Mouse (Mus musculus) thymus, postnatal 0 days (tissue): ENCODE results near the gene Lpcat3. TPM values are rescaled to one million over a fixed set of nuclear protein-coding genes. Genes with fewer than 3 reads are reported as not detected.
A peak's percentile ranks its signal among the peaks of the same experiment; 100 is the strongest.
"Not testable (repeated sequence)": the region's sequence is repeated elsewhere in the genome, so short reads cannot be mapped to it uniquely, and the experiment has no call there.

Experiments used
- DNase-seq: peaks from one replicate; pipeline ENCODE4 v3.0.0-alpha.2; 2015; ENCODE audit warnings: low spot score
- polyA plus RNA-seq: library from polyadenylated mRNA; unstranded; fragments of >200 nt; fragmentation: Nextera tagmentation; extraction: Ambion mirVana; gene quantifications from 2 replicates; pipeline ENCODE4 v1.2.1, GENCODE M21; 2015

Gene Lpcat3
- polyA plus RNA-seq, 1 experiment from 2014 or later: 80.4 TPM

DNA sequence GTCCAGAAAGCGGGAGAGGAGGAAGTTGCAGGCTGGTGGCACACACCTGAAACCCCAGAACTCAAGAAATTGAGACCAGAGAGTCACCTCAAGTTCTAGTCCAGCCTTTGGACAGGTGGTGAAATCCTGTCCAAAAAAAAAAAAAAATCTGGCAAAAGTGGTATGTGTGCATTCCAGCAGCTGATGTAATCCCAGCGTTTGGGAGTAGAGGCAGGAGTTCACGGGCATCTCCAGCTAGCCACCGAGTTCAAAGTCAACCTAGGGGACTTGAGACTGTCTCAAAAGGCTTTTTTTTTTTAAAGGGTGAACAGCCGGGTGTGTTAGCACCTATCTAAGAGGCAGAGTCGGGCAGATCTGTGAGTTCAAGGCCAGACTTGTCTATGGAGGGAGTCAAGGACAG is 13.3 kb downstream of the Lpcat3 start:
- DNase-seq: no peak

DNA sequence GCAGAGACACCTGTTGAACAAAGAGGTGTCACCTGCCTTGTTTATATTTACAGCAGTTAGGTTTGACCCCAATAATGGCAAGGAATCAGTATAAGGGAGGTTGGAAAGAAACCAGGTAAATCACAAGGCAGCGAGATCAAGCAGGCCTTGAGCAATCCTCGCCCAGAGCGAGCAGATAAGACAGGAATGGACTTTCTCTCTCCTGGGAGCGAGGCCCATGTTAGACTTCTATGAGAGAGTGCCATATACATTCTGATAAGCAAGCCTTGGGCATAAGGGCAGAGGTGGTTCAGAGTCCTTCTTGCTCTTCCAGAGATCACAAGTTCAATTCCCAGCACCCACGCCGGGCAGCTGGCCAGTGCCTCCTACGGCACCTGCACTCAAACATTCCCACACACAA is 15.9 kb downstream of the Lpcat3 start:
- no peak for DNase-seq

DNA sequence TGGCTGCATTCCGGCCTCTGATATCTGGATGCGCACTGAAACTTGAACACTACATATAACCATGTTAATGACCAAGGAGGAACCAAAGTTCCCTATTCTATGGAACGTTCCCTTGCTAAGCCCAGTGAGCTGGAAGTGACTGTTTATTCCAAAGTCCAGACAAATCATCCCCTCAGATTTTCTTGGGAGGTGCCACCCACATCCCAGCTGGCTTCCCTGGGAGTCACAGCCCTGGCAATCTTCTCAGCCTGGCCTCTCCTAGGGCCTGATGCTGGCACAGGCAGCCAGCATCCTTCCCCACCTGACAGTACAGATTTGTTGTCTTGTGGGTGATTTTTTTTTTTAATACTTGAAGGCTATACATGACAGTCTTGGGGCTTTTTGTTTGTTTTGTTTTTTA is 16.7 kb downstream of the Lpcat3 start:
- DNase-seq: no peak

DNA sequence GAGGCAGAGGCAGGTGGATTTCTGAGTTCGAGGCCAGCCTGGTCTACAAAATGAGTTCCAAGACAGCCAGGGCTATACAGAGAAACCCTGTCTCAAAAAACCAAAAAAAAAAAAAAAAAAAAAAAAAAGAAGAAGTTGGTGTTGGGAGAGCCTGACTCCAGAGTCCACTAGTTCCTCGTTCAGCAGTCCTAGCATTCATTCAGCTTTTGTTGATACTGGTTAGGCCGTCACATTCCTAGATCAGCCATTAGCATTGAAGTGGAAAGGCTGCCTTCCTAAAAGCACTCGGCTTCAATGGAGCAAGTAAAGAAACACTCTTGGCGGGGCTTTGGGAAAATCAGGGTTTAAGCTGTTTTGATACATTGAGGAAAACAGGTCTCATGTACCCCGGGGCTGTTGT is 19.5 kb downstream of the Lpcat3 start:
- DNase-seq: not testable (repeated sequence)

DNA sequence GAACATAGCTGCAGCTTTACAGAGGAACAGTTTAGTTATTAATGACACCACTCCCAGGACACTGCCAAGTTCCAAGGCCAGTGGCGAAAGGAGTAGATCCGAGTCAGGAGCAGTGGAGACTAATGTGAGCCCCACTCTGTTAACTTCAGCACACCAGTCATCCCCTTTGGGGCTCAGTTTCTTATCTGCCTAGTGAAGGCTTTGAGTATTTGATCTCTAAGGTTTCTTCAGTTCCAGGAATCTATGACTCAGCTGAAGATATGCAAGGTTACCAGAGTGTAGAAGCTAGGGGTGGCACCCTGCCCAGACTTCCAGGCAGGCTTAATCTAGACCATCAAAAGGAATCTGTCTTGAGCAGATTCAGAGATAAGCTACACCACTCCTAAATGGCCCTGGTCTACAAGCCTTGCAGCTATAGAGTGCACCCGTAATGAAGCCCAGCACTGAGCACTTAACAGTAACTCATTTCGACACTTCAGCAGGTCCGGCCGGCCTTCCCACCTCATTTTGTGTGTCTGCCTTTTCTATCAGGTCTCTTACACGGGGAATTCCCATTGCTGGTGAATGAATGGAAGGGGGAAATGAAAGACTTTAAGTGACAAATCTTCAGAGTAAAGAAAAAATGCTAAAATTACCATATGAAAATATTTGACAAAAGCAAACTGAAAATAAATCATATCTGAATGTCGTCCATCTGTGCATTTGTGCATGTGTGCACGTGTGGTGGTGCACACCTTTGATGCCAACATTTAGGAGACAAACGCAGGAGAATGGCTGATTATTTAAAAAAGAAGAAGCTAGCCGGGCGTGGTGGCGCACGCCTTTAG is 21.0 kb downstream of the Lpcat3 start:
- no peak for DNase-seq

DNA sequence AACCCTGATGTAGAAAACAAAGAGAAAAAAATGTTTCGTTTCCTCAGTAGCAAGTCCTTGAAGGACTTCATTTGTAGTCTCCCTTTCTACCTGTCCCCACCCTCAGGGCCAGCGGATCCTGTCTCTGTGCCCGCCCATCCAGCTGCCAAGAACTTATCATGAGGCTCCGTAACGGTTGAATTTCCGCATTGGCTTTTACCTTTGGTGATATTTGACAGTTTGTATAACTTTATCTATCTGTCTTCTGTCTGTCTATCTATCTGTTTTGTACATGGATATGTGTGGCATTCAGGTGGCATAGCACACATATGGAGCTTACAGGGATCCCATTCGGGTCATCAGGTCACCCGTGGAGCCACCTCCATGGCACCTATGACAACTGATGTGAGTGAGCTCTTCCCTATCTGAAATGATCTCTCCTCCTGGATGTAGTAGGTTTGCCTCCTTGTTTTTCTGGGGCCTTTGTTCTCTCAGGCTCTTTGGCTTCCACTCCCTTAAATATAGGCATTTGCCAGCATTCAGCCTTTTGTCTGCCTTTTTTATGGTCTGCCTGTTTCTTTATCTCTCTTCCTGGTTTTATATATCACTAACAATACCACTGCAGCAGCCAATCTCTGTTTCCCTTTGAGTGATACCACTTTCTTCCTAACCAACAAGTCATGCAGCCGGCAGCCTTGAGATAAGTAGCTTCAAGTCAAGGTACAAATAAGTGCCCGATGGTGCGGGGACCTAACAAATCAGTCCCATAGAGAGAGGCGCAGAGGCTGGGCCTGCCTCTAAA is 23.0 kb downstream of the Lpcat3 start:
- no peak for DNase-seq

DNA sequence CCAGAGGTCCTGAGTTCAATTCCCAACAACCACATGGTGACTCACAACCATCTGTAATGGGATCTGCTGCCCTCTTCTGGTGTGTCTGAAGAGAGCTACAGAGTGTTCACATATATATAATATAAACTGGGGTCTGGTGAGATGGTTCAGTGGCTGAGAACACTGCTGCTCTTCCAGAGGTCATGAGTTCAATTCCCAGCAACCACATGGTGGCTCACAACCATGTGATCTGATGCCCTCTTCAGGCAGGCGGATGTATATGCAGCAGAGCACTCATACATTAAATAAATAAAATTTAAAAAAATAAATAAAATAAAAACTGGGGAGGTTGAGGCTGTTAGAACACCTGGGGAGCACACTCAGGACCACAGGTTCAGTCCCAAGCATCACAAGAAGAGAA is 23.8 kb downstream of the Lpcat3 start:
- DNase-seq: peak; percentile 13

DNA sequence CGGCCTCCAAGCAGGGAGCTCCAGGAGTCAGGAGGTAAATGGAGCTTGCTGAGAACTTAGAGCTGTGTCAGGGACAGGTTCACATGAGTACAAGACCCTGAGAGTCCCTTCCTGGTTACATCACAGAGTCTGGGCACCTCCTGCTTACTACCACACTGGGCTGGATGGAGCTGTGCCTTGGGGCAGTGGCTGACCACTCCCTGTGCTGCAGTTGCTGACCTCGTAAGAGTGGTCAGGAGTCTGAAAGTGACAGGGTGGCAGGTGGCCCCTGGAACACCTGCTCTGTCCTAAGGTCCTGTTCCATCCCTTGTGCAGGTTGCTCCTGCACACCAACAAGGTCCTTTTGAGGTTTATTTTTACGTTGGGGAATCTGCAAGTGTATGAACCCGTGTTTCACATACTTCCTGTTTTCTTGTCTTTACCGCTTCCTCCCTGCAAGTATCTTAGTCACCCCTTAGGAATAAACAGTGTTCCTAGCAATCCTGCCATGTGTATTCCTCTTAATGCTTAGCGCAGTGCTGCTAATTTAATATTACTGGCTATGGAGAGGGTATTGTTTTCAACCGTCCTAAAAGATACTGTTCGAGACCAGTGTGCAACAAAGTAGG is 25.4 kb downstream of the Lpcat3 start:
- DNase-seq: peak; percentile 28

DNA sequence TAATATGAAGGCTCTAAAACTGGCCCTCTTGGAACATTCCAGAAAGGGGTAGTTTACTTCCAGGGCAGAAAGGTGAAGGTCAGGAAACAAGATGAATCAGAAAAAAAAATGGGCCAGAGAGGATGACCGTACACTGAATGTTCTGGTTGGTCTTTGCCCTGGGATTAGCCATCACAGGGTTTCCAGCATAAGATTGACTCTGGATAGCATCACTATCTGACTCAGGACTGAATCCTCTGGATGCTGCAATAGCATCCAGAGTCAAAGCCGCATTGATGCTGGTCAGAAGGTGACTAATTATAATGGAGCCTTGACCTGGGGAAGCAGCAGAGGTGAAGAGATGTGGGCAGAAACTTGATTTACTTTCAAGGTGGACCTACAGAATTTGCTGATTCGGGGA is 26.2 kb downstream of the Lpcat3 start:
- no peak for DNase-seq

DNA sequence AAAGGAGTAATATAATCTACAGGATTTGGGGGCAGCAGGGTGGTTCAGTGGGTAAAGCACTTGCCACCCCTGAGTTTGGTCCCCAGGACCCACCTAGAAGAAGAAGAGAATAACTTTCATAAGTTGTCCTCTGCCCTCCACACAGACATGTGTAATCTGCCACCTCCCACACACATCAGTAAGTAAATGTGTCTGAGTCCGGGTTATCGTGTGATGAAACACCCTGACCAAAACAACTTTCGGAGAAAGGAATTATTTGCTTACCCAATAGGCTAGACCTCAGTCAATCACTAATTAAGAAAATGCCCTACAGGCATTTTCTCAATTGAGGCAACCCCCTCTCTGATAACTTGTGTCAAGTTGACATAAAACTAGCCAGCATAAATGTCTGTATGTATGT is 27.7 kb downstream of the Lpcat3 start:
- no peak for DNase-seq

DNA sequence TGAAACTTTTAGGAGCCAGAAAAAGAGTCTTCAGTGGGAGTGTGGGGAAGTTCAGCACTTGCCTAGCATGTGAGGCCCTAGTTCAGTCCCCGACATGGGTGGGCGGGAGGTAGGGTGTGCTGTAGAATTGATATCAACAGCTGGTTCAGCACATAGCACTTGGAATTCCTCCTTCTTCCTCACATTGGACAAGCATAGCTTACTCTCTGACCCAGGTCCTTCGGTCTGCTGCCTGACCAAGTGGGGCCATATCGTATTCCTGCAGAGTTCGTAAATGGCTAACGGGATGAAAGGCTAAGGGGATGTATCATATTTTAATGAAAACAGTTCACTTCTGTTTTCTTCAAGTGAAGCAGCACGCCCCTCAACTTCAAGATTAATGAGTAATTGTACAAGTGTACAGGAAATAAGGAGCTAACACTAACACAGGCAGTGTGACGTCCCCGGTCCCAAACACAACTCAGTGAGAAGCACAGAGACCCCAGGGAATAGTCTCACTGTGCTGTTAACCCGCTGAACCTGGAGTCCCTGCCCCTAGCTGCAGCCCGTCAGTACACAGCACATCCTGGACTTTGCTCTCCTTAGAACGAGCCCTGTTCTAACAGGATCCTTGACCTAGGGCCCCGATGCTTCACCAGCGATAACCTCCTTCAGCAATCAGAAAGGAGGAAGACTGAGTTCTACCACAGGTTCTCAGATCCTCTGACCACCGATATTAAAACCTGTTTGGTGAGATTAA is 30.6 kb downstream of the Lpcat3 start:
- no peak for DNase-seq

DNA sequence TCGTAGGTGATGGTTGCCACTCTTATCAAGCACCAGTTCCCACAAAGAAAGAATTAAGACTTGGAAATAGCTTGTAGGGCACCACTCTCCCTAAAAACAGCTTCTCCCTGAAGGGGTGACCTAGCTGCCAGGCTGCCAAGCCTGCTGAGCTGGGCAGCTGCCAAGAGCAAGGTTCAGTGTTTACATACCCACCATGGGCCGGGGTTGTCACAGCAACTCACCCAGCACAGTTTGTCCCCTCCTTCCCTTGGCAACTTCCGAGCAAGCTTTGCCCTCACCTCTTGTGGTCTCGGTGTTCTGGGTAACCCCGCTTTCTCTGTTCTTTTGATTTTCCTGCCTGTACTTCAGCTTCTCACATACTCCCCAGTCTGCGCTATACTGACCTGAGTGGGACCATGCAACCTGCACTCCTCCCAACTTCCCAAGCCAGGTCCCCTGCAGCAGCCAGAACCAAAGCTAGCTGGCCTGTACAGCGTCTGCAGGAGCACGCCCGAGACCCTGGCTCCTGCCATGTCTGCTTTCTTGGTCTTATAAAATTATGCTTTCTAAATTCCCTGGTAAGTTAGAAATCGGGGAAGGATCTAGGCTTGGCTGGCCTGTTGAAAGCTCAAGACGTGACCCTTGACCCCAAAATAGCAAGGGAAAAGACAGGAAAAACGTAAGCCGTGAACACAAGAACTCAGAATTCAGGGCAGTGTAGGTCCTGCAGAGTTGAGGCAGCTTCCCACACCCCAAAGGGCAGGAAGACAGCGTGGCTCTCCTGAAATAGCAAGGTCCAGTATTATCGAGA is 31.5 kb downstream of the Lpcat3 start:
- peak; percentile 27 for DNase-seq

DNA sequence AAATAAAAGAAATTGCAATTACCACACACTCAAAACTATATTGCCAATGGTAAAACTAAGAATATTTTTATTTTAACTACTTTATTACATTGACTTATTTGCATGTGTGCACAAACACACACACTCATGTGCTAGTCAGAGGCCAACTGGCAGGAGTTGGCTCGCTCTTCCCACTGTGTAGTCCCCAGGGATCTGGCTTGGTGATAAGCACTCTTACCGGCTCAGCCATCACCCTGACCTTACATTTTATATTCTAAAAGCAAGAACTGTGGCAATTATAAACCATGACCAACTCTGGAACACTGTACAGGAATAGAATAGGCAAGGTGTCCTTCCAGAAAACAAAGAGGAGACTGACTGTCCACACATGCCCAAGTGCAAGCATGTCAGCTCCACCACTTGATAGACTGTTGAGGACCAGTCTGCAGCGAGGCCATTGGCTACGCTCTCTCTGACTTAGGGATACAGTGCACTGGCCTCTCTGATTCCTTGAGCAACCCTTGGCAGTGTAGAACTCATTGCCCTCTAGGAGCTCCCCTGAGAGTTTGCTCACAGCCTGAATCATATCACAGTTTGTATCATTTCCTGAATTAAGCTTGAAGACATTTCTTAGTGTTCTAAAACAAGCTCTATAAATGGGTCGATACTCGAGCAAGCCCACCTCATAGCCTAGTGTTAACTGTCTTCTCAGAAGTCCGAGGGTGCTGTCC is 33.8 kb downstream of the Lpcat3 start:
- no peak for DNase-seq

DNA sequence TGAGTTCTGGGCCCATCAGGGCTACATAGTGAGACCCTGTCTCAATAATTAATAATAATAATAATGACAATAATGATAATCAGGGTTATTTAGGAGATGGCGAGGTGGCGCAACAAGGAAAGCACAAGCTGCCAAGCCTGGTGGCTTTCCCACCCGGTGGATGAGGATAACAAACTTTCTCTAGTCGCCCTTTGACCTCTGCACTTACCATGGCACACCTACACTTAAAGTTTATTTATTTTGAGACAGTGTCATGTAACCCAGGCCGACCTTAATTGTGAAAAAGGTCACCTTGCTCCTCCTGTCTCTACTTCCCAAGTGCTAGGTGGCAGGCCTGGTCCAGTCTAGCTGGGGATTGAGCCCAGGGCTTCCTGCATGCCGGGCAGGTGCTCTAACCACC is 35.9 kb downstream of the Lpcat3 start:
- no peak for DNase-seq

DNA sequence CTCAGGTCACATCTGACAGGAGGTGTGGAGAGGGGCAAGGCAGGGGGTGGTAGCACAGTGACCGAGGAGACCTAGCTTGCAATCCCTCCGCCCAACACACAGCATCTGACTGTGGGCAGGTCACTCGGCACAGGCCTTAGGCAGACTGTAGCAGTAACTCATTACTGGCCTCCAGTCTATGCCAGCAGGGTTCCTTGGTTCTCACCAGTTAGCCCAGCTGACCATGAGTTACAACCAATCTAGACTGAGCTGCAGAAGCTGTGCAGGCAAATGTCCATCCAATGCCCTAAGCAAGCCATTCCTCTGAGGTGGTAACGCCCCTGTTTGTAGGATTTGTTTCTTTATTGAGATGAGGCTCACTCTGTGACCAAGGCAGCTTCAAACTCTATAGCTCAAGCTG is 36.5 kb downstream of the Lpcat3 start:
- DNase-seq: no peak

DNA sequence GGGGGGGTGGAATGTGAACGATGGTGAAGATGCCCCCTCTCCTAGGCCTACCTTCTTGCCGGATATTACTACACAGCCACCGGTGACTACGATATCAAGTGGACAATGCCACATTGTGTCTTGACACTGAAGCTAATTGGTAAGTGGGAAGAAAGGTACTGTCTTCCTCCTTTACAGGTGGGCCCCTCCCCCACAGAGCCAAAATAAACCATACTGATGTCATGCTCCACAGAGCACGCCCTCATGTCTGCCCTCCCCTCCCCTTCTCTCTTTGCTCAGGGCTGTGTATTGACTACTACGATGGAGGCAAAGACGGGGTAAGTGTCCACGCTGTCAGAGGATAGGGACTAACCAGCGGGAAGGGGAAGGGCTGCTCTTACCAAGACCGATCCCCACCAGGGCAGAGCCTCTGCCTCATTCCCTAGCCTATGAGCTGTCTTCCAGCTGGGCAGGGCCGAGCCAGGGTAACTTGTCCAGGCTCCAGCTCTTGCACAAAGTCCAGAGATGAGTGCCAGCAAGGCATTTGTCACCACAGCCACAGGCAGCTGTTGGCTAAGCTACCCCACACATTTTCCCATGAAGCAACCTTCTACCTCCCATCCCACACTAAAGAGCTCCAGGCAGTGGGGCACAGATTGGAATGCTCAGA is 37.3 kb downstream of the Lpcat3 start:
- no peak for DNase-seq

DNA sequence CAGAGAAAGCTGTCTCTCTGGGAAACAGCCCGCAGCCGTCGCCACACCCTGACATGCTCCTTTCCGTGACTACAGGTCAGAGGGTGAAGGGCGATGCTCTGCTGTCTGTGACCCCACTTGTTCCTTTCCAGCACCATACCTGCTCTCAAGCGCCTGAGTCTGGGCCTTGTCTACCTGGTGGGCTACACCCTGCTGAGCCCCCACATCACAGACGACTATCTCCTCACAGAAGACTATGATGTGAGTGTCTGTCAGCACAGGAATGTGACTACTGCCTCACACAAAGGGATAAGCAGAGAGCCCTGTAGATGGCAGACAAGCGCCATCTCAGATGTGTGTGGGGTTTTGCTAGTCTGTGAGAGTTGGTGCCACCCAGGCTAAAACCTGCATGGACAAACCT is 38.5 kb downstream of the Lpcat3 start:
- DNase-seq: peak; percentile 43

DNA sequence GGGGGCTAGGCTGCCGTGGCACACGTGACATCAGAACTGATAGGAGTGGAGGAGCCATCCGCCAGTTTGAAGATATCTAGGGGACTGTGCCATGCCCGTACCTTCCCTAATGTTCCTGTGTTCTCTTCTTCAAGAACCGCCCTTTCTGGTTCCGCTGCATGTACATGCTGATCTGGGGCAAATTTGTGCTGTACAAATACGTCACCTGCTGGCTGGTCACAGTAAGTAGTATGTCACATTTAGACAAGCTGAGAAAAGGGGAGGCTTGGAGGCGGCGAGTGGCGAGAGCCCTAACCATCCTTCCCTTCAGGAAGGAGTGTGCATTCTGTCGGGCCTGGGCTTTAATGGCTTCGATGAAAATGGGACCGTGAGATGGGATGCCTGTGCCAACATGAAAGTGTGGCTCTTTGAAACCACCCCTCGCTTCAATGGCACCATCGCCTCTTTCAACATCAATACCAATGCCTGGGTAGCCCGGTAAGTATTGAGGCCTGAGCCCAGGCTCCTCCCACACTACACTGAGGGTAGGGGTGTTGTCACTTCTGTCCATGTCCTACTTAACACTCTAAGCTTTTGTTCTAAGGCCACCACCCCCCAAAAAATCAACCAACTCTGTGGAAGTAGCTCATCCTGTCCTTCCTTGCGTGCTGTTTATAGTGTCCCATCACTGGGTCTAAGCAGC is 39.4 kb downstream of the Lpcat3 start:
- no peak for DNase-seq

DNA sequence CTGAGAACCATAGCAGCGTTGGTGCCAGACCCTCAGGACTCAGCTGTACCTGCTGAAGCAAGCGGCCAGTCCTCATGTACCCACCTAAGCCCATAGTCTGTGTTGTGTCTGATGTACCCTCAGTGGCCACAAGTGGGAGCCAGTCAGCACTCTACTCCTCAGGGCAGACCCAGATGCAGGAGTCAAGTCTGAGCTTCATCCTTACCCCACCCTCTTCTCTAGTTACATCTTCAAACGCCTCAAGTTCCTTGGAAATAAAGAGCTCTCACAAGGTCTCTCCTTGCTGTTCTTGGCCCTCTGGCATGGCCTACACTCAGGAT is 39.9 kb downstream of the Lpcat3 start:
- peak; percentile 82 for DNase-seq
